Mouse (Mus musculus) CH12.LX (cell line): ENCODE data around the gene Bst2. TPM values are rescaled to one million over a fixed set of nuclear protein-coding genes. Genes with fewer than 3 reads are reported as not detected.
A peak's percentile ranks its signal among the peaks of the same experiment; 100 is the strongest.

Source experiments
- DNase-seq: peaks from one replicate; pipeline ENCODE4 v3.0.0-alpha.2; 2013; ENCODE audit errors: extremely low read depth
- H3K27ac ChIP-seq: 2 replicates; pipeline ENCODE4 v1.5.1; 2012; ENCODE audit warnings: low read depth, mild to moderate bottlenecking, control low read depth, moderate library complexity; ENCODE audit not compliant: insufficient read depth
- H3K27me3 ChIP-seq: replicated peaks from 2 replicates; pipeline ENCODE3; 2012; ENCODE audit warnings: inconsistent platforms
- H3K36me3 ChIP-seq, 2 experiments: replicated peaks in 1 of 2; 2 replicates each; pipeline versions ENCODE3 to v1.6.1; 2012; ENCODE audit warnings: inconsistent platforms in 1 of 2, low read length in 1 of 2, mild to moderate bottlenecking in 1 of 2, mixed read lengths in 1 of 2, moderate library complexity in 1 of 2; ENCODE audit not compliant: control insufficient read depth in 1 of 2, insufficient read depth in 1 of 2
- H3K4me1 ChIP-seq, 2 experiments: 2 replicates each; pipeline ENCODE4 v1.6.1; 2012; ENCODE audit warnings: inconsistent platforms in 1 of 2, moderate library complexity in 1 of 2; ENCODE audit not compliant: insufficient read depth in 2 of 2, control insufficient read depth in 1 of 2
- H3K4me2 ChIP-seq: 2 replicates; pipeline ENCODE4 v1.6.1; 2012; ENCODE audit warnings: low read depth, mild to moderate bottlenecking, control low read depth; ENCODE audit not compliant: poor library complexity, insufficient read depth, severe bottlenecking
- H3K4me3 ChIP-seq, 3 experiments: fragments of 150-350 bp in 1 of 3; sonication (generic) in 1 of 3; replicated peaks in 1 of 3; 2 replicates each; pipeline versions ENCODE3 to v1.5.1; 2011 to 2012; ENCODE audit warnings: low read depth in 2 of 3, low read length in 2 of 3, mild to moderate bottlenecking in 2 of 3, moderate library complexity in 2 of 3, control low read depth in 1 of 3, improper control_type of control experiment in 1 of 3, inconsistent platforms in 1 of 3, mixed read lengths in 1 of 3; ENCODE audit not compliant: poor library complexity in 1 of 3
- H3K79me2 ChIP-seq: replicated peaks from 2 replicates; pipeline ENCODE4 v1.6.1; 2012; ENCODE audit warnings: mild to moderate bottlenecking, moderate library complexity; ENCODE audit not compliant: control insufficient read depth, poor library complexity, insufficient read depth, severe bottlenecking; ENCODE audit errors: extremely low read depth
- H3K9ac ChIP-seq: 2 replicates; pipeline ENCODE4 v1.6.1; 2012; ENCODE audit warnings: low read depth, mild to moderate bottlenecking, control low read depth, moderate library complexity; ENCODE audit not compliant: insufficient read depth
- H3K9me3 ChIP-seq: replicated peaks from 2 replicates; pipeline ENCODE3; 2012; ENCODE audit warnings: low read length, inconsistent platforms, mixed read lengths
- BHLHE40 ChIP-seq: IDR thresholded peaks from 2 replicates; pipeline ENCODE4 v1.6.1; 2011; ENCODE audit warnings: mild to moderate bottlenecking, low read depth, low read length, improper control_type of control experiment
- CHD2 ChIP-seq: IDR thresholded peaks from 2 replicates; pipeline ENCODE4 v1.6.1; 2011; ENCODE audit warnings: low read length, improper control_type of control experiment
- E2F4 ChIP-seq: IDR thresholded peaks from 2 replicates; pipeline ENCODE4 v1.6.1; 2011; ENCODE audit warnings: low read depth, low read length, improper control_type of control experiment; ENCODE audit not compliant: insufficient replicate concordance
- ETS1 ChIP-seq: conservative IDR thresholded peaks from 2 replicates; pipeline ENCODE4 v1.6.1; 2012; ENCODE audit warnings: low read depth, mild to moderate bottlenecking, inconsistent platforms, low read length, improper control_type of control experiment, moderate library complexity
- HCFC1 ChIP-seq: IDR thresholded peaks from 2 replicates; pipeline ENCODE4 v1.6.1; 2012; ENCODE audit warnings: low read depth, mild to moderate bottlenecking, inconsistent platforms, low read length, improper control_type of control experiment
- JUN ChIP-seq: IDR thresholded peaks from 2 replicates; pipeline ENCODE4 v1.6.1; 2011; ENCODE audit warnings: low read depth, mild to moderate bottlenecking, low read length, improper control_type of control experiment, moderate library complexity; ENCODE audit not compliant: insufficient read depth
- JUND ChIP-seq: conservative IDR thresholded peaks from 2 replicates; pipeline ENCODE4 v1.6.1; 2011; ENCODE audit warnings: low read depth, low read length, improper control_type of control experiment
- KAT2A ChIP-seq: IDR thresholded peaks from 2 replicates; pipeline ENCODE4 v1.6.1; 2012; ENCODE audit warnings: low read length, improper control_type of control experiment, inconsistent platforms; ENCODE audit not compliant: insufficient replicate concordance
- MAX ChIP-seq: IDR thresholded peaks from 2 replicates; pipeline ENCODE4 v1.6.1; 2011; ENCODE audit warnings: low read length, improper control_type of control experiment
- MEF2A ChIP-seq: IDR thresholded peaks from 2 replicates; pipeline ENCODE4 v1.6.1; 2014; ENCODE audit warnings: low read depth, mild to moderate bottlenecking, inconsistent platforms, low read length, improper control_type of control experiment, borderline replicate concordance
- MXI1 ChIP-seq: IDR thresholded peaks from 2 replicates; pipeline ENCODE4 v1.6.1; 2011; ENCODE audit warnings: mild to moderate bottlenecking, low read depth, low read length, improper control_type of control experiment
- MYC ChIP-seq: IDR thresholded peaks from 2 replicates; pipeline ENCODE4 v1.6.1; 2011; ENCODE audit warnings: low read depth, mild to moderate bottlenecking, improper control_type of control experiment, low read length
- NRF1 ChIP-seq: IDR thresholded peaks from 2 replicates; pipeline ENCODE4 v1.6.1; 2014; ENCODE audit warnings: low read depth, mild to moderate bottlenecking, inconsistent platforms, low read length, improper control_type of control experiment, moderate library complexity
- PAX5 ChIP-seq: IDR thresholded peaks from 2 replicates; pipeline ENCODE4 v1.6.1; 2012; ENCODE audit warnings: low read length, inconsistent platforms, mixed read lengths
- POLR2A ChIP-seq: IDR thresholded peaks from 2 replicates; pipeline ENCODE4 v1.6.1; 2011; ENCODE audit warnings: low read depth, mild to moderate bottlenecking, improper control_type of control experiment, low read length
- SIN3A ChIP-seq: IDR thresholded peaks from 2 replicates; pipeline ENCODE4 v1.6.1; 2012; ENCODE audit warnings: low read length, improper control_type of control experiment, inconsistent platforms
- SMC3 ChIP-seq: IDR thresholded peaks from 2 replicates; pipeline ENCODE4 v1.6.1; 2011; ENCODE audit warnings: low read depth, low read length, improper control_type of control experiment
- TCF12 ChIP-seq: IDR thresholded peaks from 2 replicates; pipeline ENCODE4 v1.6.1; 2014; ENCODE audit warnings: low read depth, mild to moderate bottlenecking, inconsistent platforms, low read length, improper control_type of control experiment
- UBTF ChIP-seq: IDR thresholded peaks from 2 replicates; pipeline ENCODE4 v1.6.1; 2012; ENCODE audit warnings: low read depth, mild to moderate bottlenecking, inconsistent platforms, low read length, improper control_type of control experiment, moderate library complexity
- USF1 ChIP-seq: IDR thresholded peaks from 2 replicates; pipeline ENCODE4 v1.6.1; 2014; ENCODE audit warnings: low read depth, mild to moderate bottlenecking, inconsistent platforms, low read length, improper control_type of control experiment
- USF2 ChIP-seq: conservative IDR thresholded peaks from 2 replicates; pipeline ENCODE4 v1.6.1; 2011; ENCODE audit warnings: low read depth, low read length, improper control_type of control experiment
- ZC3H11A ChIP-seq: IDR thresholded peaks from 2 replicates; pipeline ENCODE4 v1.6.1; 2012; ENCODE audit warnings: low read depth, mild to moderate bottlenecking, inconsistent platforms, low read length, improper control_type of control experiment
- ZKSCAN1 ChIP-seq: IDR thresholded peaks from 2 replicates; pipeline ENCODE4 v1.6.1; 2012; ENCODE audit warnings: low read depth, inconsistent platforms, low read length, improper control_type of control experiment, borderline replicate concordance
- ZMIZ1 ChIP-seq: IDR thresholded peaks from 2 replicates; pipeline ENCODE4 v1.6.1; 2012; ENCODE audit warnings: low read depth, mild to moderate bottlenecking, inconsistent platforms, low read length, improper control_type of control experiment
- dilution Hi-C: fragments of 300-500 bp; cut with MboI; formaldehyde crosslinking; loops from 2 replicates; pipeline ENCODE4 v1.14.3; 2020; ENCODE audit warnings: low sequenced_read_pairs; ENCODE audit not compliant: extremely low pct_unique_long_range_greater_than_20kb, extremely low pct_ligation_motif_present
- in situ Hi-C: fragments of 300-500 bp; cut with MboI; formaldehyde crosslinking; loops from 3 replicates; pipeline ENCODE4 v1.14.3; 2019; ENCODE audit warnings: low sequenced_read_pairs, low pct_ligation_motif_present, low pct_unique_long_range_greater_than_20kb, mixed read lengths
- polyA plus RNA-seq: library from polyadenylated mRNA; unstranded; fragments of >175 nt; gene quantifications from 2 replicates; pipeline ENCODE4 v1.2.1, GENCODE M21; 2012; ENCODE audit warnings: low read depth; ENCODE audit not compliant: insufficient read length
- total RNA-seq, 2 experiments: library from RNA; depleted of rRNA; stranded (reverse); fragments of 300-350 nt in 1 of 2; fragments of >200 nt in 1 of 2; gene quantifications; 2 replicates each; pipeline ENCODE4 v1.2.3; 2012 to 2014

Gene Bst2
- total and polyA plus RNA-seq, 3 experiments, result 214 to 424 (median 304) TPM

DNA sequence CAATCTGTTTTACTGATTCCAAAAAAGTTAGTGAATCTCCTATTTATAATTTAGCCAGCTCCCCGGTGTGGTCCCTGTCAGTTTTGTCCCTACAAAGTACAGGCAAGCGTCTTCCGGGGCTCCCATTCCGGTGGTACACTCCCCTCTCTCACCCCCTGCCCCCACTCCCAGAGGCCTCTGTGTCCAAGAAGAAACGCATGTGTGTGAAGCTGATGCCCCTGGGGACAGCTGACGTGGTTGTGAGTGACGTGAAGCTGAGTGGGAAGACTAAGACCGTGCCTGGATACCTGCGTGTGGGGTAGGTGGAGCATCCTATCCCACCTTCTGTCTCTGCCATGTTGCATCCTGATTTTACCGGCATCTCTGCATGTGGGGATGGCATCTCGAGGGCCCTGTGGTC is 7.8 kb upstream of the Bst2 start:
- H3K79me2 ChIP-seq, result peaks cover 17% of the 10 kb centered on the region
- no peak overlapping the region for H3K27ac ChIP-seq
- TF ChIP-seq CHD2, result no peak
- TF ChIP-seq SMC3, result no peak
- no peak for TF ChIP-seq BHLHE40
- TF ChIP-seq JUN, result no peak
- no peak for TF ChIP-seq ZKSCAN1
- TF ChIP-seq, all 38 proteins: peak for 0
- H3K36me3 ChIP-seq, result peaks cover 35 to 54% of the 10 kb centered on the region in 2 experiments
- no peak overlapping the region for H3K9ac ChIP-seq
- dilution Hi-C loops (no loop called here), in situ Hi-C loops (no loop called here)
- DNase-seq, result no peak
- H3K4me3 ChIP-seq, result no peak overlapping the region
- H3K4me2 ChIP-seq, result no peak overlapping the region
- no peaks in the 10 kb centered on the region for H3K9me3 ChIP-seq
- no peaks in the 10 kb centered on the region for H3K27me3 ChIP-seq
- peaks cover 9 to 22% of the 10 kb centered on the region in 2 experiments; a peak in 3 of 4 replicates for H3K4me1 ChIP-seq

DNA sequence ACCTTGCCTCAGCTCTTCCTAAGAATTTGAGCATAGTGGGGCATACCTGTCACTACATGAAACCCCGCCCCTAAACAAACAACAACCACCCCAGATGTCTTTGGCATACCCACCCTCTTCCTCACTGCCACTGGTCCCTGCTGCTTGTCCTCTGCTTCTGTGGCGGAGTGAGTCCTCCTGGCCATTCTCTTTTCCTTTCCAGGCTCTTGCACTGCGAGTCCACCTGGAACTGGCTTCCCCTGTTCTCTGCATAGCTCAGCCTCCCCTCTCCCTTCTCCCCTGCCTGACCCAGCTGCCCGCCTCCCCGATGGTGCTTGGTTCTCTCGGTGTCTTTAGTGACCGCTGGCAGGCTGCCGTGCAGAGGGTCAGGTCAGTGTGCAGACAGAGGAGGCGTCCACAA is 6.5 kb upstream of the Bst2 start:
- dilution Hi-C loops (no loop called here), in situ Hi-C loops (no loop called here)
- peak overlapping the region; percentile 72; the same call in 1 of the 2 replicates for H3K9ac ChIP-seq

DNA sequence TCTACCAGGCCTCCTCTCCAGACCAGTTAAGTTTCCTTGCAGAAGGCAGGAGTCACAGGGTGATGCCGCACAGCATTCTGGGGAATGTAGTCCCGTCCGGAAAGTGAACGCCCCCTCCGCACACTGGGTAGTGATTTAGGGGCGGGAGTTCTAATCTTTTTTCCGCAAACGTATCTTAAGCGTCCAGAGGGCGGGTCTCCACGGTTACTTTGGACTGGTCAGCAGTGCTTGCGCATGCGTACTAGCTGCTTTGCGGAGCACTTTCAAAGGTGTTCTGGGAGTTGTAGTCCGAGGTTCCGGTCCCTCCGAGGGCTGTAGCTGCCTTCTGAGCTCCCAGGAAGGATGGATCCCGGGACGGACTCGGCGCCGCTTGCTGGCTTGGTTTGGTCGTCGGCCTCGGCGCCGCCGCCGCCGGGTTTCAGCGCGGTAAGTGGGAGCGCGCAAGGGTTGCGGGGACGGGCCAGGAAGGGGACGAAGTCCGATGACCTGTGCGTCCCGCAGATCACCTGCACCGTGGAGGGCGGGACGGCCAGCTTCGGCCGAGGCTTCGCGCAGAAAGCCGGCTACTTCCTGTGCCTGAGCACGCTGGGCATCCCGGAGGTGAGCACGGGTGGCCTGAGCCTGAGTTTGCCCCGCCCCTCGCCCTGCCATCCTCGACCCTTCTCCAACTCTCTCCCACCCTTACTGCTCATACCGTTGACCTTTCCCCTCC is 5.5 kb upstream of the Bst2 start, which contains the start of gene Mvb12a:
Mvb12a (plus strand) TSS at position 291 of the 712 bp plus-strand sequence.
- H3K9me3 ChIP-seq, result no peaks in the 10 kb centered on the region
- H3K79me2 ChIP-seq, result peaks cover 17% of the 10 kb centered on the region
- H3K4me3 ChIP-seq, result peak within 1 kb of the TSS; percentile 79 to 98 (median 80)
- peak within 1 kb of the TSS; percentile 14 for H3K27ac ChIP-seq
- dilution Hi-C loops (no loop called here), in situ Hi-C loops (no loop called here)
- peak; percentile 100 for DNase-seq
- peaks cover 27 to 38% of the 10 kb centered on the region in 2 experiments for H3K36me3 ChIP-seq
- peaks cover 9 to 36% of the 10 kb centered on the region in 2 experiments; a peak in 3 of 4 replicates for H3K4me1 ChIP-seq
- H3K9ac ChIP-seq, result peak within 1 kb of the TSS; percentile 72
- no peaks in the 10 kb centered on the region for H3K27me3 ChIP-seq
- peak within 1 kb of the TSS; percentile 65 for H3K4me2 ChIP-seq
- TF ChIP-seq PAX5 (no peak), ETS1 (no peak; the same call in 1 of the 2 replicates), E2F4 (peak; percentile 68; the same call in 1 of the 2 replicates), HCFC1 (peak; percentile 96), CHD2 (peak; percentile 84), SMC3 (peak; percentile 3; the same call in 1 of the 2 replicates), UBTF (no peak), ZMIZ1 (peak; percentile 52; the same call in 1 of the 2 replicates), MXI1 (0 out of 2 replicates have a peak, but pooled peaks have one; percentile 62), KAT2A (peak; percentile 96), NRF1 (peak; percentile 99), MAX (peak; percentile 31), POLR2A (peak; percentile 47; the same call in 1 of the 2 replicates), ZC3H11A (no peak), SIN3A (peak; percentile 83; the same call in 1 of the 2 replicates), JUND (0 out of 2 replicates have a peak, but pooled peaks have one; percentile 22), MYC (peak; percentile 75; the same call in 1 of the 2 replicates), USF1 (peak; percentile 57)

More for the DNA sequence above, 6.5 kb upstream of the Bst2 start:
- no peak for DNase-seq
- peak overlapping the region; percentile 79 to 98 (median 80) for H3K4me3 ChIP-seq
- TF ChIP-seq MXI1 (no peak), BHLHE40 (no peak), MEF2A (no peak), TCF12 (no peak), USF2 (no peak), POLR2A (no peak), E2F4 (no peak)
- H3K27me3 ChIP-seq, result no peaks in the 10 kb centered on the region
- no peak overlapping the region for H3K27ac ChIP-seq
- peaks cover 17% of the 10 kb centered on the region for H3K79me2 ChIP-seq
- no peaks in the 10 kb centered on the region for H3K9me3 ChIP-seq
- H3K36me3 ChIP-seq, result peaks cover 34 to 47% of the 10 kb centered on the region in 2 experiments
- peaks cover 9 to 26% of the 10 kb centered on the region in 2 experiments; a peak in 3 of 4 replicates for H3K4me1 ChIP-seq
- H3K4me2 ChIP-seq, result peak overlapping the region; percentile 65; the same call in 1 of the 2 replicates
